Mouse (Mus musculus): ENCODE results near the gene Olfr480. TPM values are rescaled to one million over a fixed set of nuclear protein-coding genes. Genes with fewer than 3 reads are reported as not detected.

The Olfr480 gene
- polyA plus RNA-seq (2016; fragmentation: Nextera tagmentation; extraction: Ambion mirVana), result not detected in 2 replicates

GRCm38 (mm10) chr7:108067246-108067645, at the start of gene Olfr480:
TSS of gene Olfr480 (minus strand) at chr7:108067346.
- H3K4me1 ChIP-seq, result no peaks in the 10 kb centered on the region
- no peak within 1 kb of the TSS for H3K9ac ChIP-seq (replicated peaks)
- no peak within 1 kb of the TSS for H3K27ac ChIP-seq (replicated peaks)
- H3K36me3 ChIP-seq, result no peaks in the 10 kb centered on the region
- H3K4me2 ChIP-seq (replicated peaks), result no peak within 1 kb of the TSS
- no peaks in the 10 kb centered on the region for H3K27me3 ChIP-seq
- 83% methylated on average over 1 of the region's 1 CpGs for WGBS
- H3K9me3 ChIP-seq, result no peaks in the 10 kb centered on the region
- ATAC-seq (ENCODE audit: low FRiP score, low read depth), result no peak
- no peak within 1 kb of the TSS for H3K4me3 ChIP-seq

GRCm38 (mm10) chr7:108100549-108100948, 33.4 kb upstream of the Olfr480 start, which contains the start of gene Olfr483:
TSS of gene Olfr483 (plus strand) at chr7:108100849.
- no peak within 1 kb of the TSS for H3K9ac ChIP-seq (replicated peaks)
- H3K9me3 ChIP-seq, result no peaks in the 10 kb centered on the region
- no peak for ATAC-seq (ENCODE audit: low FRiP score, low read depth)
- H3K4me2 ChIP-seq (replicated peaks), result no peak within 1 kb of the TSS
- H3K4me1 ChIP-seq, result no peaks in the 10 kb centered on the region
- WGBS, result 91% methylated on average over 1 of the region's 1 CpGs
- no peaks in the 10 kb centered on the region for H3K36me3 ChIP-seq
- no peaks in the 10 kb centered on the region for H3K27me3 ChIP-seq
- H3K27ac ChIP-seq (replicated peaks), result no peak within 1 kb of the TSS
- H3K4me3 ChIP-seq, result no peak within 1 kb of the TSS

- Histone ChIP-seq H3K9ac (replicated peaks) (no peak within 1 kb of the TSS), H3K36me3 (no peaks in the 10 kb centered on the region), H3K4me3 (no peak within 1 kb of the TSS), H3K27me3 (no peaks in the 10 kb centered on the region), H3K4me2 (replicated peaks) (no peak within 1 kb of the TSS), H3K9me3 (no peaks in the 10 kb centered on the region), H3K27ac (replicated peaks) (no peak within 1 kb of the TSS), H3K4me1 (no peaks in the 10 kb centered on the region)
- ATAC-seq (ENCODE audit: low FRiP score, low read depth), result no peak
- WGBS, result 85% methylated on average over 1 of the region's 1 CpGs
Measured at GRCm38 (mm10) chr7:108097486-108097885, 30.3 kb upstream of the Olfr480 start, which contains the start of gene Olfr482. TSS of gene Olfr482 (minus strand) at chr7:108097586.

GRCm38 (mm10) chr7:108079555-108079954, 12.4 kb upstream of the Olfr480 start, which contains the start of gene Olfr481:
TSS of gene Olfr481 (plus strand) at chr7:108079855.
- Histone ChIP-seq H3K9ac (replicated peaks) (no peak within 1 kb of the TSS), H3K4me2 (replicated peaks) (no peak within 1 kb of the TSS), H3K4me1 (no peaks in the 10 kb centered on the region), H3K27me3 (no peaks in the 10 kb centered on the region), H3K27ac (replicated peaks) (no peak within 1 kb of the TSS), H3K4me3 (no peak within 1 kb of the TSS), H3K36me3 (no peaks in the 10 kb centered on the region), H3K9me3 (no peaks in the 10 kb centered on the region)
- no peak for ATAC-seq (ENCODE audit: low FRiP score, low read depth)

GRCm38 (mm10) chr7:108050393-108050792, 16.8 kb downstream of the Olfr480 start, which contains the start of gene Olfr479:
TSS of gene Olfr479 (plus strand) at chr7:108050693.
- H3K9me3 ChIP-seq, result no peaks in the 10 kb centered on the region
- WGBS, result 88% methylated on average over 2 of the region's 2 CpGs
- ATAC-seq (ENCODE audit: low FRiP score, low read depth), result no peak

GRCm38 (mm10) chr7:108033889-108034288, 33.3 kb downstream of the Olfr480 start, which contains the start of gene Olfr478:
TSS of gene Olfr478 (minus strand) at chr7:108033989.
- Histone ChIP-seq H3K9me3 (no peaks in the 10 kb centered on the region), H3K9ac (replicated peaks) (no peak within 1 kb of the TSS), H3K27ac (replicated peaks) (no peak within 1 kb of the TSS), H3K4me2 (replicated peaks) (no peak within 1 kb of the TSS), H3K4me3 (no peak within 1 kb of the TSS), H3K4me1 (no peaks in the 10 kb centered on the region), H3K27me3 (no peaks in the 10 kb centered on the region), H3K36me3 (no peaks in the 10 kb centered on the region)
- 84% methylated on average over 3 of the region's 3 CpGs for WGBS
- no peak for ATAC-seq (ENCODE audit: low FRiP score, low read depth)

More at GRCm38 (mm10) chr7:108050393-108050792, 16.8 kb downstream of the Olfr480 start, which contains the start of gene Olfr479:
- Histone ChIP-seq H3K4me1 (no peaks in the 10 kb centered on the region), H3K27me3 (no peaks in the 10 kb centered on the region), H3K9ac (replicated peaks) (no peak within 1 kb of the TSS), H3K4me3 (no peak within 1 kb of the TSS), H3K4me2 (replicated peaks) (no peak within 1 kb of the TSS), H3K27ac (replicated peaks) (no peak within 1 kb of the TSS), H3K36me3 (no peaks in the 10 kb centered on the region)

Other genes starting within 250 kb of the Olfr480 start
- gene Olfr469, start 241.8 kb downstream of the Olfr480 start, polyA plus RNA-seq (2016; fragmentation: Nextera tagmentation; extraction: Ambion mirVana), result not detected in 2 replicates
- gene Olfr470, start 219.9 kb downstream of the Olfr480 start, polyA plus RNA-seq (2016; fragmentation: Nextera tagmentation; extraction: Ambion mirVana), result not detected in 2 replicates
- gene Olfr472, start 169.4 kb downstream of the Olfr480 start, polyA plus RNA-seq (2016; fragmentation: Nextera tagmentation; extraction: Ambion mirVana), result not detected in 2 replicates
- gene Olfr473, start 136.9 kb downstream of the Olfr480 start, polyA plus RNA-seq (2016; fragmentation: Nextera tagmentation; extraction: Ambion mirVana), result not detected in 2 replicates
- gene Olfr474, start 112.7 kb downstream of the Olfr480 start, polyA plus RNA-seq (2016; fragmentation: Nextera tagmentation; extraction: Ambion mirVana), result not detected in 2 replicates
- gene Olfr476, start 102.5 kb downstream of the Olfr480 start, polyA plus RNA-seq (2016; fragmentation: Nextera tagmentation; extraction: Ambion mirVana), result not detected in 2 replicates
- gene Olfr477, start 80.7 kb downstream of the Olfr480 start, polyA plus RNA-seq (2016; fragmentation: Nextera tagmentation; extraction: Ambion mirVana), result not detected in 2 replicates
- not detected in 2 replicates for gene Olfr478, start 33.4 kb downstream of the Olfr480 start, polyA plus RNA-seq (2016; fragmentation: Nextera tagmentation; extraction: Ambion mirVana)
- not detected in 2 replicates for gene Olfr479, start 16.7 kb downstream of the Olfr480 start, polyA plus RNA-seq (2016; fragmentation: Nextera tagmentation; extraction: Ambion mirVana)
- not detected in 2 replicates for gene Olfr481, start 12.5 kb upstream of the Olfr480 start, polyA plus RNA-seq (2016; fragmentation: Nextera tagmentation; extraction: Ambion mirVana)
- gene Olfr482, start 30.2 kb upstream of the Olfr480 start, polyA plus RNA-seq (2016; fragmentation: Nextera tagmentation; extraction: Ambion mirVana), result not detected in 2 replicates
- gene Olfr483, start 33.5 kb upstream of the Olfr480 start, polyA plus RNA-seq (2016; fragmentation: Nextera tagmentation; extraction: Ambion mirVana), result not detected in 2 replicates
- gene Olfr484, start 60.1 kb upstream of the Olfr480 start, polyA plus RNA-seq (2016; fragmentation: Nextera tagmentation; extraction: Ambion mirVana), result not detected in 2 replicates
- gene Olfr485, start 92.5 kb upstream of the Olfr480 start, polyA plus RNA-seq (2016; fragmentation: Nextera tagmentation; extraction: Ambion mirVana), result 0.25 TPM in 1 of 2 replicates, not detected in the other
- gene Olfr486, start 105.4 kb upstream of the Olfr480 start, polyA plus RNA-seq (2016; fragmentation: Nextera tagmentation; extraction: Ambion mirVana), result not detected in 2 replicates
- gene Olfr487, start 147.3 kb upstream of the Olfr480 start, polyA plus RNA-seq (2016; fragmentation: Nextera tagmentation; extraction: Ambion mirVana), result not detected in 2 replicates
- gene Olfr488, start 191.0 kb upstream of the Olfr480 start, polyA plus RNA-seq (2016; fragmentation: Nextera tagmentation; extraction: Ambion mirVana), result not detected in 2 replicates
- not detected in 2 replicates for gene Olfr490, start 221.6 kb upstream of the Olfr480 start, polyA plus RNA-seq (2016; fragmentation: Nextera tagmentation; extraction: Ambion mirVana)
- not detected in 2 replicates for gene Olfr491, start 246.1 kb upstream of the Olfr480 start, polyA plus RNA-seq (2016; fragmentation: Nextera tagmentation; extraction: Ambion mirVana)